Mouse (Mus musculus): Measurements from ENCODE around the gene H2al1f.

GRCm38 (mm10) chrX:11346756-11347155 lies 31.8 kb downstream of the H2al1f start:
- TF ChIP-seq CTCF (IDR thresholded peaks at IDR 0.05; ENCODE audit: control insufficient read depth, insufficient read depth, insufficient read length) = no peak
- no peak for TF ChIP-seq CEBPB (IDR thresholded peaks at IDR 0.05; ENCODE audit: low read depth)
- TF ChIP-seq MYOD1 (IDR thresholded peaks at IDR 0.05; ENCODE audit: control insufficient read depth, insufficient read length, low read depth) = no peak
- TF ChIP-seq MAX (IDR thresholded peaks at IDR 0.05) = no peak
- TF ChIP-seq USF1 (IDR thresholded peaks at IDR 0.05; ENCODE audit: low read depth) = no peak

Data from C2C12 (cell line).